Mouse (Mus musculus) thymus, postnatal 4 days (tissue): ENCODE results near the gene Arl10.

Experiments
- DNase-seq: peaks from one replicate; pipeline ENCODE4 v3.0.0; 2021

Gene Arl10

GRCm38 (mm10) chr13:54574854-54575481 is at the start of gene Arl10:
TSS of gene Arl10 (plus strand) at chr13:54575015.
- peak; percentile 75 for DNase-seq

DNA sequence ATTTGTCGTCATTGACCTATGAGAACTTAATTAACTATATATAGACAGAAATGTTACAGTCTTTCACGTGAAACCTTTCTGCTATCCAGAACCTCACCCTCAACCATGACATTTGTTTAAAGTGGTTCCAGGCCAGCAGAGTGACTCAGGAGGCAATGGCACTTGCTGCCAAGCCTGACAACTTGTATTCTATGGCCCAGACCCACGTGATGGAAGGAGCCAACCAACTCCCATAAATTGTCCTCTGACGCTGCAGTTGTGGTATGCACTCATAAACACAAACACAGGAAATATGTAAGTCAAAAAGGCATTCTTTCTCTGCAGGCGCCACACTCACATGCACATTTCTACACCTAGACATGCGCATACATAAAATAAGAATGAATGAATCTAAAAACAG is 47.7 kb upstream of the Arl10 start:
- no peak for DNase-seq

GRCm38 (mm10) chr13:54532134-54532533 is 42.7 kb upstream of the Arl10 start:
- DNase-seq = no peak

GRCm38 (mm10) chr13:54548036-54548435 is 26.8 kb upstream of the Arl10 start:
- DNase-seq = no peak

GRCm38 (mm10) chr13:54556176-54556575 is 18.6 kb upstream of the Arl10 start:
- no peak for DNase-seq

- DNase-seq = no peak
Measured at GRCm38 (mm10) chr13:54556796-54557195, 18.0 kb upstream of the Arl10 start.

GRCm38 (mm10) chr13:54557652-54558051 is 17.2 kb upstream of the Arl10 start:
- DNase-seq = no peak

DNA sequence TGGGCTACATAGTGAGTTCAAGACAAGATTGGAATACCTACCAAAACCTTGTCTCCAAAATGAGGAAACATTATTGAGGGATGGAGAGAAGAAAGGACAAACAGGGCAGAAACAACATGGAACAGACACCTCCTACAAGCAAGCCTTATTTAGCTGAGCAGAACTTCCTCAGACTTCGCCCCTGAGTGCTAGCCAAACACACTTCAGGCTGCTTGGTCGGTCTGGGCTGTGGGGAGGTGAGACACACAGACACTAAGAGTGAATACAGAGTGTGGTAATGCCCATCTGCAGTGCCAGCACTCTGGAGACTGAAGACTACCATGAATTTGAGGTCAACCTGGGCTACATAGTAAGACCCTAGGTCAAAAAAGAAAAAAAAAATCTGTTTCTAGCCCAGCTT is 15.2 kb upstream of the Arl10 start:
- DNase-seq = no peak

DNA sequence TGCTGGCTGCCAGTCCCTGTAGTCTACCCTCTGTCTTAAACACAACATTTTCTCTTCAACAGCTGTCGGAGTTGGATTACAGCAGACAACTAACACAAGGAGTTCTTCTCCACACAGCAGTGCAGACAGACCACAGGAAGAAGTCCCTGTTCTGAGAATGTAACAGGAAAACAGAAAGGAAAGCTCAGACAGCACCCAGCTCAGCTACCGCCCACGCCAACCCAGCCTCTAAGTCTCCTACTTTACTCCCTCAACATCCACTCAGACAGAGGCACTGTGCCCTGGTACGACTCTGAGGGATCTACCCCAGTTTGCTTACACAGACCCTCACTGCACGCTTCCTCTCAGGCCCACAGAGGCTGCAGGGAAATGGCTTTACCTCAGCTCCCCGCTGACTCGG is 14.2 kb upstream of the Arl10 start:
- DNase-seq = no peak

DNA sequence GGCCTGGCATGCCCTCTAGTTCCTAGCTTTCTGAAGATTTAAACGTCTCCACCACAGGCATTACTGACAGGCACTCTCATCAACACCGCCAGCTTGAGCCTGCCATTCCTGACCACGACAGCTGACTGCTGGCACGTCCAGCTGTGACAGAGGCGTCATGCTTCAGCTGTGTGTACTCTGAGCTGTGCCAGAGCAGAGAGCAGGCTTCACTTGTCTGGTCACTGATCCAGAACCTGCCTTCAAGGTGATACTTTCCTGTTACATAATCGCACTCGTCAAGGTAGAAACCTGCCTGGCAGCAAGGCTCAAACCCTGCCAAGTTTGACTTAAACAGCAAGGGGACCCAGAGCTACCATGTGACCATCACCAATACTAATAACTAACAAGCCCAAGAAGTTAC is 12.3 kb upstream of the Arl10 start:
- DNase-seq = no peak

GRCm38 (mm10) chr13:54564232-54565200 is 10.3 kb upstream of the Arl10 start:
- DNase-seq = no peak

- DNase-seq = peak; percentile 99
Measured at GRCm38 (mm10) chr13:54565201-54565581, 9.6 kb upstream of the Arl10 start, which contains the start of gene 4833439L19Rik. TSS of gene 4833439L19Rik (minus strand) at chr13:54565435.

- DNase-seq = peak; percentile 70
Measured at GRCm38 (mm10) chr13:54565594-54566345, 9.0 kb upstream of the Arl10 start.

GRCm38 (mm10) chr13:54568380-54568779 is 6.4 kb upstream of the Arl10 start:
- DNase-seq = peak; percentile 34

GRCm38 (mm10) chr13:54569282-54569681 is 5.5 kb upstream of the Arl10 start:
- no peak for DNase-seq

DNA sequence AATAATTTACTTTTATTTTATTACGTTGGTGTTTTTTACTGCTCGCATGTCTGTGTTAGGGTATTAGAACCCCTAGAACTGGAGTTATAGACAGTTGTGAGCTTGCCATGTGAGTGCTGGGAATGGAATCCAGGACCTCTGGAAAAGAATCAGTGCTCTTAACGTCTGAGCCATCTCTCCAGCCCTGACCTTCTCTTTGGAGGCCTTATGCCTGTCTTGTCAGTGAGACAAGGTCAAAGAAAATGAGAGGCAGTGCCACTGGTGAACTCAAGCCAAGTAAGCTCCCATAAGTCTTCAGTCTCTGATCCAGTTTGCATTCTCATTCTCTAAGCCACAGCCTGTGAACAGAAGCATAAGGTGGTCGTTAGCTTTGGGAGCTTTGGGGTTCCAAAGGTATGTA is 4.1 kb upstream of the Arl10 start:
- no peak for DNase-seq

- DNase-seq = no peak
Measured at GRCm38 (mm10) chr13:54571637-54572036, 3.2 kb upstream of the Arl10 start.

- DNase-seq = no peak
Measured at GRCm38 (mm10) chr13:54572621-54573020, 2.2 kb upstream of the Arl10 start.

DNA sequence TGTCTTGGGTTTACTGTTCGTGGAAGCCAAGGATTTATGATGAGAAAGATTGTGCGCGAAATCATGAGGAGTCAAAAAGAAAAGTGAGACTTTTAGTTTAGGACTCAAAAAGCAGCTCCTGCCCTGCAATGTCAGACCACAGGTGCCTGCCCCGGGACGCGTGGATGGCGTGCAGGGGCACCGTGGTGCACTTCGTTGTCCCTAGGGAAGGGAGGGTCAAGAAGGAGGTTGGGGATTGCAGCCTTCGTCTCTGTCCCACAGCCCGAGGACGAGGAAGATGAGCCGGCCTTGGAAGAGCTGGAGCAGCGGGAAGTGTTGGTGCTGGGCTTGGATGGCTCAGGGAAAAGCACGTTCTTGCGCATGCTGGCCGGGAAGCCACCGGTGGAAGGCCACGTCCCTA is 674 bp downstream of the Arl10 start:
- DNase-seq = no peak

DNA sequence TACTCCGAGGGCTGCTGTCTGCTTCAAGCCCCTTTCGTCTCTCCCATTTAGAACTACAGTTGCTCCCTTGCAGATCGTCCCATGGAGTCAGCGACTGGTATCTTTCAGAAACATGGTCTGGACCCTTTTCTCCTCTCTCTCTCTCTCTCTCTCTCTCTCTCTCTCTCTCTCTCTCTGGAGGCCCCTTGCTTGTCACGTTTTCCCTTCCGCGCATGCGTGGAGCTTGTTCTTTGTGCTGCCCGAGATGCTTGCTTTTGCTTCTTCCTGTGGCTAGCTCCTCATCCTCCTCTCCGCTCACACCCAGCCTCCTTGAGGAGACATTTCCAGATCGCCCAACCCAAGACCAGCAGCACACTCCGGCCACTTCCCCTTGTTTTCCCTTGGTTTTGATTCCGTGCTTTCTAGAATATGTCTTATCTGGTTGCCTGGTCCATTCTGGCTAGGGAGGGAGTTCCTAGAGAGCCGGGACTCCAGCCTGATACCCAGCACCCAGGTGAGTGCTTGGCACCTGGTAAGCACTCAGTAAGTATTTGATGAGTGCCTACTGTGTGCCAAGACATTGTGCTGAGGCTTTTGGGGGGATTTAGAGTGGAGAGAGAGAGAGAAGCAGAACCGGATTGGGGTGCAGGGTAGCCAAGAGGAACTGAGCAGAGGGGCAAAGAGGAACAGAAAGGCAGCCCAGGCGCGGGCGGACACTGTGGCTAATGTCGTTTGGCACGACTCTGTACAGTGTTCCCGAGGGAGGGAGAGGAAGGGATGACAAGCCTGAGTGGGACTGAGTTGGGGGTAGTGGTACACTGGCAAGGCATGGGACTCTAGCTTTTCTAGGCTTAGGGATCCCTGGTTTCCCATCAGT is 3.1 kb downstream of the Arl10 start:
- no peak for DNase-seq

GRCm38 (mm10) chr13:54581385-54581784 is 6.6 kb downstream of the Arl10 start:
- no peak for DNase-seq

DNA sequence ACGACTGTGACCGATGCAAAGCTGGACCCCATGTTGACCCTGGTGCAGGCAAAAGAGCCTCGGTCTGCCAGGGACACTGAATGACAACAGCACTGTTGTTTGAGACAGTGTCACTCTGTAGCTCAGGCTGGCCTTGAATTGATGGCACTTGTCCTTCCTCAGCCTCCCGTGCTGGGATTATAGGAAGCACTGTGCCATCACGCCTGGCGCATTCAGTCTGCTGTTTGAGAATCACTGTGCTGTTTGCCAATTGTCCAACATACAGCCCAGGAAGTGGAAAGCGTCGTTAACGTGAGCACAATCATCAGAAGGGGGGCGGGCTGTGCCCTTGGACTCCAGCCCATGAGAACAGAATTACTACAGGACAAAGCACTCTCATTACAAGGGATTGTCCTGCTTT is 7.3 kb downstream of the Arl10 start:
- no peak for DNase-seq
